Mouse (Mus musculus): Measurements from ENCODE around the gene Btn2a2. TPM values are rescaled to one million over a fixed set of nuclear protein-coding genes. Genes with fewer than 3 reads are reported as not detected.

Btn2a2 gene
- polyA plus RNA-seq, 1 experiment from 2014 or later = 0.55 TPM

GRCm38 (mm10) chr13:23502916-23503315, 14.3 kb upstream of the Btn2a2 start:
- 59% methylated on average over 4 of the region's 4 CpGs for WGBS
- Histone ChIP-seq H3K4me3 (replicated peaks) (no peak overlapping the region), H3K36me3 (no peaks in the 10 kb centered on the region), H3K4me1 (peaks cover 45% of the 10 kb centered on the region), H3K27ac (no peak overlapping the region), H3K9me3 (replicated peaks) (no peaks in the 10 kb centered on the region), H3K9ac (no peak overlapping the region), H3K27me3 (no peaks in the 10 kb centered on the region), H3K4me2 (no peak overlapping the region)
- ATAC-seq (replicated peaks; ENCODE audit: low FRiP score) = no peak

GRCm38 (mm10) chr13:23502031-23502567, 13.4 kb upstream of the Btn2a2 start:
- Histone ChIP-seq H3K27me3 (no peaks in the 10 kb centered on the region), H3K9ac (no peak overlapping the region), H3K27ac (no peak overlapping the region), H3K4me3 (replicated peaks) (peak overlapping the region; percentile 19), H3K4me2 (peak overlapping the region; percentile 53), H3K4me1 (peaks cover 44% of the 10 kb centered on the region), H3K36me3 (no peaks in the 10 kb centered on the region), H3K9me3 (replicated peaks) (no peaks in the 10 kb centered on the region)
- WGBS = 44% methylated on average over 9 of the region's 9 CpGs
- no peak for ATAC-seq (replicated peaks; ENCODE audit: low FRiP score)

DNA sequence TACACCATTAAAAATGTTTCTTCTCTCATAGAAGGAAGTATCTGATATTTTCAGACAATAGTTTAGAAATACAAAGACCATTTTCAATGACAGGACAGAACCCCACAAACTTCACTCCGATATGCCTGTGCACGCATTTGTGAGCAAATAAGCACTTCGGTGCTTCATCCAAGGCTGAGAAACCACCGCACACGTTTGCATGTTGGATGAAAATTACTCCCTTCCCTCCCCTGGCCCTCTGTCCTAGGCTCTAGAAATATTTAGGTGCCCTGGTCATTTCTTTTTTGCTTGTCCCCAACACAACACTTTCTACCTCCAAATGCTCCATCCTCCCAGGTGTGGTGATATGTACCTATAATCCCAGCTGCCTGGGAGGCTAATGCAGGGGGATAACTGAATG, 12.9 kb upstream of the Btn2a2 start:
- Histone ChIP-seq H3K4me2 (peak overlapping the region; percentile 53), H3K27ac (no peak overlapping the region), H3K9ac (no peak overlapping the region), H3K27me3 (no peaks in the 10 kb centered on the region), H3K36me3 (no peaks in the 10 kb centered on the region), H3K4me3 (replicated peaks) (peak overlapping the region; percentile 19), H3K9me3 (replicated peaks) (no peaks in the 10 kb centered on the region), H3K4me1 (peaks cover 41% of the 10 kb centered on the region)
- 31% methylated on average over 5 of the region's 5 CpGs for WGBS
- ATAC-seq (replicated peaks; ENCODE audit: low FRiP score) = no peak

DNA sequence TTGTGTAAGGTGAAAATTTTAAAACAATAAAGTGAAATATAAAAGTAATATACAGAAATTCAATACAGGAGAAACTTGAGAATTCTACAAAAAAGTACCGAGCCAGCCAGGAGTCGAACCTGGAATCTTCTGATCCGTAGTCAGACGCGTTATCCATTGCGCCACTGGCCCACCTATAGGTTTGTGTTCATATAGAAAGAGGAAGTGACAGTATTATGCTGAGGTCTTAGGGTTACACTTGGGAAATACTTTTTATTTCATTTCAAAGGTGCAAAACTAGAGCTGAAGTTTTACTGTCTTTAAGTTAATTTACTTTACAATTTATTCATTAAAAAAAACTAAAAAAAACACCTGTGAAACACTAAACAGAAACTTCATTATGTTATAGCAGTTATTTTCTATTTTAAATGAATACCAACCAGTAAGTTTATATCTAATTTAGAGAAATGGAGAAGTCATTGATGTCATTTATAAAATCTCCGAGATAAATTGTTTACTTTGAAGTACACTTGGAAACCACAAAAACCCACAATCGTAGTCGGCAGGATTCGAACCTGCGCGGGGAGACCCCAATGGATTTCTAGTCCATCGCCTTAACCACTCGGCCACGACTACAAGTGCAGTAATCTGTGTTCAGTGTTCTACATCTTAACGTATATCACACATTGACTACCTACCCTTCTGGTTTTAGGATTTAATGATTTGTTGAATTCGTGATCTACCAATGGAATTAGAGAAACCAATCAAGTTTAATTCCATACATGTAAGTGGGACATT, 12.0 kb upstream of the Btn2a2 start:
- peak; percentile 79 for ATAC-seq (replicated peaks; ENCODE audit: low FRiP score)
- peak overlapping the region; percentile 53 for H3K4me2 ChIP-seq
- H3K4me1 ChIP-seq = peaks cover 35% of the 10 kb centered on the region
- 4% methylated on average over 17 of the region's 17 CpGs for WGBS
- H3K36me3 ChIP-seq = no peaks in the 10 kb centered on the region
- no peaks in the 10 kb centered on the region for H3K9me3 ChIP-seq (replicated peaks)
- no peaks in the 10 kb centered on the region for H3K27me3 ChIP-seq
- H3K27ac ChIP-seq = no peak overlapping the region
- H3K9ac ChIP-seq = no peak overlapping the region
- peak overlapping the region; percentile 19 for H3K4me3 ChIP-seq (replicated peaks)

- H3K4me3 ChIP-seq (replicated peaks) = no peak overlapping the region
- no peak for ATAC-seq (replicated peaks; ENCODE audit: low FRiP score)
- H3K9me3 ChIP-seq (replicated peaks) = no peaks in the 10 kb centered on the region
- peaks cover 28% of the 10 kb centered on the region for H3K4me1 ChIP-seq
- no peaks in the 10 kb centered on the region for H3K36me3 ChIP-seq
- 14% methylated on average over 7 of the region's 7 CpGs for WGBS
- H3K4me2 ChIP-seq = no peak overlapping the region
- no peak overlapping the region for H3K27ac ChIP-seq
- no peak overlapping the region for H3K9ac ChIP-seq
- H3K27me3 ChIP-seq = no peaks in the 10 kb centered on the region
These were observed 11.3 kb upstream of the Btn2a2 start for GRCm38 (mm10) chr13:23499943-23500342.

DNA sequence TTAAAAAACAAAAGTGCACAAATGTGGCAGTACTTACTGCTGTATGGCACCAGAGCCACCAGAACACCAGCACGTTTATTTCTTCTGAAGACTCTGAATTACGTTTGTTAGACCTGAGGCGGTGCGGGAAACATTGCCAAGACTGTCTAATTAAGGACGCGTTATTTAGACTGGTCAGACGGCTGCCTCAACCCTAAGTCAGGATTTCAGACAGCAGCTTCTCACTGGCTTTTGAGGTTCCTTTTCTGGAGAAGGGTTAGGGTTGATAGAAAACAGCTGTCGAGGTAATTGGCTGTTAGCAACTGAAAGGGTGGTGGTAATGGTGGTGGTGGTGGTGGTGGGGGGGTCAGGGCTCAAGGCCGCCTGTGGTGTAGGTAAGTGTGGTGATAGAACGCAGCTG, 10.0 kb upstream of the Btn2a2 start:
- Histone ChIP-seq H3K4me1 (peaks cover 27% of the 10 kb centered on the region), H3K36me3 (no peaks in the 10 kb centered on the region), H3K4me3 (replicated peaks) (peak overlapping the region; percentile 42), H3K27ac (no peak overlapping the region), H3K27me3 (no peaks in the 10 kb centered on the region), H3K9ac (peak overlapping the region; percentile 33; the same call in 1 of the 2 replicates), H3K9me3 (replicated peaks) (no peaks in the 10 kb centered on the region), H3K4me2 (peak overlapping the region; percentile 64)
- 6% methylated on average over 10 of the region's 10 CpGs for WGBS
- no peak for ATAC-seq (replicated peaks; ENCODE audit: low FRiP score)

DNA sequence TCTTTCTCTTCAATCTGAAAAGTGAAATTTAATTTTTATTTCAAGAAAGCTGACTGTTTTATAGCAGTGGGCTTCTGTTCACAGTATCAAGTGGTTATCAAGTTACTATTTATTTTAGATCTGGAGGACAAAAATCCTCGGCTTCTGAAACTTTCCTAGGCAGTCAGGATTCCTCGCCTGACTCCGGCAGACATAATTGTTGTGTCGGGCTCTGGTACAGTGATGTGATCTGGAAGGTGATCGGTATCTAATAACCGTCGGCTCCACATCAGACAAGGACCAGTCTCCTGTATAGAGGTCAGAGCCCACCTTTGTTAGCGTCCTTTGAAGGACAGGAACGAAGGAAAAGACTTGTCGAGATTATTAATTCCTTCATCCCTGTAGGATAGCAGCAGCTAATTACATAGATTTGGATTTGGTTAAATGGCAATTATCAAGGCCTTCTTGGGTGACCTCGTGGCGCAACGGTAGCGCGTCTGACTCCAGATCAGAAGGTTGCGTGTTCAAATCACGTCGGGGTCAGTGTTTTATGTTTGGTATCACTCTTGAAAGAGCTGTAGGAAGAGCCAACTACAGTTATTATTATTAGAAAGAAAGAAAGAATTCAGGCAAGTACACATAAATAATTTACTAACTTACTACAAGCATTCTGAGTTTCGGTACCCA, 9.1 kb upstream of the Btn2a2 start:
- H3K9ac ChIP-seq = peak overlapping the region; percentile 33; the same call in 1 of the 2 replicates
- no peaks in the 10 kb centered on the region for H3K36me3 ChIP-seq
- H3K9me3 ChIP-seq (replicated peaks) = no peaks in the 10 kb centered on the region
- H3K27ac ChIP-seq = no peak overlapping the region
- peak overlapping the region; percentile 64 for H3K4me2 ChIP-seq
- WGBS = 4% methylated on average over 19 of the region's 19 CpGs
- peak overlapping the region; percentile 42 for H3K4me3 ChIP-seq (replicated peaks)
- peaks cover 23% of the 10 kb centered on the region for H3K4me1 ChIP-seq
- 0 out of 2 replicates have a peak, but pooled peaks have one; percentile 29 for ATAC-seq (replicated peaks; ENCODE audit: low FRiP score)
- no peaks in the 10 kb centered on the region for H3K27me3 ChIP-seq

GRCm38 (mm10) chr13:23495526-23495925, 6.9 kb upstream of the Btn2a2 start:
- 82% methylated on average over 6 of the region's 6 CpGs for WGBS
- Histone ChIP-seq H3K4me2 (no peak overlapping the region), H3K9ac (no peak overlapping the region), H3K27me3 (no peaks in the 10 kb centered on the region), H3K4me1 (peaks cover 17% of the 10 kb centered on the region), H3K9me3 (replicated peaks) (no peaks in the 10 kb centered on the region), H3K27ac (no peak overlapping the region), H3K36me3 (no peaks in the 10 kb centered on the region), H3K4me3 (replicated peaks) (no peak overlapping the region)
- no peak for ATAC-seq (replicated peaks; ENCODE audit: low FRiP score)

DNA sequence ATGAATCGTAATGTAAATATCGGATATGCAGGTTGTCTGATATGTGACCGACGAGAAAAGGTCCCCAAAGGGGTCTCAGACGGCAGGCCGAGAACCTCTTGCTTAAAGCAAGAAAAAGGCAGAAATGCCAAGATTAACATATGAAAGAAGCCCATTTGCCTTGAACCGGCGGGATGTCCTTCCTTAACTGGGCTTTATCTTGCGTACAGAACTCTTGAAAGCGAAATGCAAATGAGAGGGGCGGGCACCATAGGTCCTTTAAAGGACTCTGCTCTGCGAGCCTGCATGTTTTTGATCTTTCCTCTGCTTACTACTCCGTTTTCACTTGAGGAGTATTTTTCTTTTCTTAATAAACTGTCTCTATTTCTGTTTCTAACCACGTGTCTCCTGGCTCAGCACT, 3.3 kb upstream of the Btn2a2 start:
- H3K9ac ChIP-seq = peak overlapping the region; percentile 17; the same call in 1 of the 2 replicates
- 0 out of 2 replicates have a peak, but pooled peaks cover 3% of the 10 kb centered on the region for H3K27me3 ChIP-seq
- H3K9me3 ChIP-seq (replicated peaks) = no peaks in the 10 kb centered on the region
- ATAC-seq (replicated peaks; ENCODE audit: low FRiP score) = no peak
- H3K4me2 ChIP-seq = peak overlapping the region; percentile 59
- H3K36me3 ChIP-seq = no peaks in the 10 kb centered on the region
- H3K27ac ChIP-seq = no peak overlapping the region
- H3K4me1 ChIP-seq = peaks cover 10% of the 10 kb centered on the region
- 8% methylated on average over 14 of the region's 14 CpGs for WGBS
- H3K4me3 ChIP-seq (replicated peaks) = peak overlapping the region; percentile 41

GRCm38 (mm10) chr13:23491263-23491662, 2.6 kb upstream of the Btn2a2 start:
- Histone ChIP-seq H3K27ac (no peak overlapping the region), H3K4me2 (no peak overlapping the region), H3K4me3 (replicated peaks) (no peak overlapping the region), H3K27me3 (0 out of 2 replicates have a peak, but pooled peaks cover 3% of the 10 kb centered on the region), H3K9ac (no peak overlapping the region), H3K4me1 (peaks cover 10% of the 10 kb centered on the region), H3K36me3 (no peaks in the 10 kb centered on the region), H3K9me3 (replicated peaks) (no peaks in the 10 kb centered on the region)
- no peak for ATAC-seq (replicated peaks; ENCODE audit: low FRiP score)
- WGBS = 14% methylated on average over 1 of the region's 1 CpGs

DNA sequence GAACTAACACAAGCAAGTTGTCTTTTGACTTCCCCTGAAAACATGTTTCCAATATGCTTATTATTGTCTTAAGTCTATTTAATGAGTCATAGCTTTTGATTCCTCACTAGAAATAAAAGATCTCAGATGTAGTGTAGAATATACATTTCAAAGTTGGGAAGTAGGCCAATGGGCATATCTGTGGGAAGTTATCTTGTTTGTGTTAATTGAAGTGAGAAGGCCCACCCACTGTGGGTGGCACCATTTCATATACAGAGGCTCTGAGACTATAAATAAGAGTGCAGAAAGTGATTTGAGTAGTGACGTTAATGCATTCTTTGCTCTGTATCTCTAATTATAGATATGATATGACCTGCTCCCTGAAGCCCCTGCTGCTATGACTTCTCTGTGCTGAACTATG, 2.2 kb upstream of the Btn2a2 start:
- H3K36me3 ChIP-seq = no peaks in the 10 kb centered on the region
- no peak overlapping the region for H3K4me3 ChIP-seq (replicated peaks)
- no peak overlapping the region for H3K9ac ChIP-seq
- H3K27me3 ChIP-seq = 0 out of 2 replicates have a peak, but pooled peaks cover 3% of the 10 kb centered on the region
- H3K4me1 ChIP-seq = peaks cover 10% of the 10 kb centered on the region
- H3K4me2 ChIP-seq = no peak overlapping the region
- H3K27ac ChIP-seq = no peak overlapping the region
- 73% methylated on average over 1 of the region's 1 CpGs for WGBS
- H3K9me3 ChIP-seq (replicated peaks) = no peaks in the 10 kb centered on the region
- no peak for ATAC-seq (replicated peaks; ENCODE audit: low FRiP score)

- 35% methylated on average over 5 of the region's 5 CpGs for WGBS
- no peaks in the 10 kb centered on the region for H3K36me3 ChIP-seq
- H3K4me2 ChIP-seq = no peak overlapping the region
- no peaks in the 10 kb centered on the region for H3K9me3 ChIP-seq (replicated peaks)
- H3K4me1 ChIP-seq = peaks cover 16% of the 10 kb centered on the region
- H3K27me3 ChIP-seq = 0 out of 2 replicates have a peak, but pooled peaks cover 3% of the 10 kb centered on the region
- H3K9ac ChIP-seq = no peak overlapping the region
- ATAC-seq (replicated peaks; ENCODE audit: low FRiP score) = no peak
- no peak overlapping the region for H3K4me3 ChIP-seq (replicated peaks)
- no peak overlapping the region for H3K27ac ChIP-seq
These were observed 3.4 kb downstream of the Btn2a2 start for GRCm38 (mm10) chr13:23485271-23485670.

Measured in kidney, embryonic 15.5 days (tissue).